Mouse (Mus musculus) T-helper 2 cell (primary cell): ENCODE data around the gene Pmf1.

ENCODE experiments used
- in situ Hi-C: fragments of 300-600 bp; cut with MboI, MseI; formaldehyde crosslinking; loops from one replicate; pipeline ENCODE4 v1.15.1; 2025; ENCODE audit warnings: high pct_unique_total_duplicates

Gene Pmf1

GRCm38 (mm10) chr3:88359989-88360388 is 50.1 kb downstream of the Pmf1 start:
- in situ Hi-C loops, result loop anchor here (10.0 to 25.0 kb wide), 2 partner anchors 345 to 702 kb away; no protein-coding TSS in a partner anchor

- in situ Hi-C loops, result loop anchor here (10.0 to 25.0 kb wide), 2 partner anchors 345 to 703 kb away; no protein-coding TSS in a partner anchor
Measured at GRCm38 (mm10) chr3:88359584-88359983, 50.5 kb downstream of the Pmf1 start.

DNA sequence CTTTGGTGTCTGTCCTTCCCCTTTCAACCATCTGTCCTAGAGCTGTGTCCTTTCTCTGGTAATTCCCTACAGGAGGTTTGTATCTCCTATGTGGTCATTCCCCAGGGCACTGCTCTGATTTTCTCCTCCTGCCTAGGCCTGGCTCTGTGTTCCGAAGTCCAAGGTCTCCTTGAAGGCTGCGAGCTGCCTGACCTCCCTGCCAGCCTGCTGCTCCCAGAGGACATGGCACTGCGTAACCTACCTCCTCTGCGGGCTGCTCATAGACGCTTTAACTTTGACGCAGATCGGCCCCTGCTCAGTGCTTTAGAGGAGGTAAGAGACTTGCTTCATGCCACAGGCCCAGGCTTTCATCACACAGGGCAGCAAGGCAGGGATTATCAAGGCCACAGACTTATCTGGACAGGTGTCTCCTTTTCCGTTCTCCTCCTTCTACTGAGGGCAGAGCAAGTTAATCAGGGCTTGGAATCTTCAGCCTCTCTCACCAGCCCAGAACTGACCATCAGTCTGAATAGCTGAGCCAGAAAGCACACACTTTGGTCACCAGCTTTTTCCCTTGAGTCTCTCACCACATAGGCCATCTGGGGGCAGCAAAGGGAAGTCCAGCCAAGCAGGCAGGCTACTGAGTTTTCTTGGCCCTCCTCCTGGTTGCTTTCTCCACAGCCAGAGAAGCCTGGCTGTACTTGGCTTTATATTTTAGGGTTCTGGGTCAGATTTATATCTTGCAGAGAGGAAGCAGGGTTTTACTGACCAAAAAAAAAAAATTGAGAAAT is 55.5 kb downstream of the Pmf1 start:
- in situ Hi-C loops, result loop anchor here (10.0 to 25.0 kb wide), 2 partner anchors 350 to 708 kb away; no protein-coding TSS in a partner anchor

DNA sequence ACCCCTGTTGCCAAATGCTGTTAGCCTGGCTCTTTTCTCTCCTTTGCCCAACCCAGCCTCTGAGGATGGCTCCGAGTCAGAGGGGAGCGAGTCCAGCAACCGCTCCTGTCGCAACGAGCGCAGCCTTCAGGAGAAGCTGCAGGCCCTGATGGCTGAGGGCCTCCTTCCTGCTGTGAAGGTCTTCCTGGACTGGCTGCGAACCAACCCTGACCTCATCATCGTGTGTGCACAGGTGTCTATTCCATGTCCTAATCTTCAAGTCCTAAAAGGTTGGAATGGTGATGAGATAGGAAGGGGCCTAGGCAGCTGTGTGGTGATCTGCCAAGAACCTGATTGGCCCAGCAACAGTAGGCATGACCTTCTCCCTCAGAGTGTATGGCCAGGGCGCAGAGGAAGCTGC is 57.2 kb downstream of the Pmf1 start:
- in situ Hi-C loops, result loop anchor here (10.0 to 25.0 kb wide), 2 partner anchors 352 to 709 kb away; no protein-coding TSS in a partner anchor

GRCm38 (mm10) chr3:88350732-88351131 is 59.4 kb downstream of the Pmf1 start:
- in situ Hi-C loops, result loop anchor here (10.0 to 25.0 kb wide), 2 partner anchors 354 to 712 kb away; no protein-coding TSS in a partner anchor
